Mouse (Mus musculus) hematopoietic stem cell, adult 5-6 weeks (primary cell): ENCODE measurements at regions not wholly inside any gene's neighbourhood (a gene's known extent, or its start where the extent isn't known, plus 50 kb on each side); places are given as distances from the start of the nearest gene placed in this dataset.

Source experiments
- ATAC-seq, 2 experiments: fragments of 125-278 bp in 1 of 2; replicated peaks in 1 of 2; 2 replicates each; pipeline ENCODE4 v1.8.0; 2016 to 2017; ENCODE audit warnings: inconsistent platforms in 2 of 2, mild to moderate bottlenecking in 2 of 2, moderate number of reproducible peaks in 2 of 2, low read depth in 1 of 2, moderate TSS enrichment in 1 of 2; ENCODE audit not compliant: low FRiP score in 2 of 2, poor library complexity in 2 of 2, severe bottlenecking in 2 of 2, insufficient read depth in 1 of 2, low TSS enrichment in 1 of 2

- no peak for ATAC-seq
Observed at GRCm38 (mm10) chr7:136083005-136083404, 366.8 kb upstream of the Mki67 start.

GRCm38 (mm10) chr7:136083571-136084342 is 367.6 kb upstream of the Mki67 start:
- no peak for ATAC-seq

GRCm38 (mm10) chr7:136088785-136089184 is 372.6 kb upstream of the Mki67 start:
- no peak for ATAC-seq

DNA sequence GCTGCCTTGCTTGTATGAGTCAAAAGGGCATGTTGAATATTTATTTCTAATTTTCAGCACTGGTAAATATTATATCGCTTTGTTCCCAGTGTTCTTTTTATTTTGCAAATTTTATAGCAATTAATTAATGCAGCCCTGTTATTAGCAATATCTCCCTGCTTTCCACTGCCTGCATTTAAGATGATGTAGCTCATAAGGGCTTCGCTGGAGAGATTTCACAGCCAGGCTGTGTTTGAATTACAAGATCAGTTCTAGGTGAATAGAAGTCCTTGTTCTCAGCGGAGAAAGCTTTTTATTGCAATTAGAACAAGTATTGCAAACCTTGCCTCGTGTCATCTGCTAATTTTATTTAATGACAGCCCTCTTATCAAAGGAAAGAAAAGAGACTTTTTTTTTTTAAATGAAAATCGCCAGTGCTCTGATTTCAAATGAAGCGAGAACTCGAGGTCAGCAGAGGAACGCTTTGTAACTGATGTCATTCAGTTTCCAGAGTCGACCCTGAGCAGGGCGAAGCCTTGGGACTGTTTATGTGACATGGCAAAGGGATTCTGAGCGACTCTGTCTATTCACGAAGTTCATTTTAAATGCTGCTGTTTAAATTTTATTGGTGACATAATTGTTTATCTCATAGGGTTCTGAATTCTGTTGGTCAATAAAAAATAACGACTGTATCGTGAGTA is 378.7 kb upstream of the Mki67 start:
- ATAC-seq: no peak

DNA sequence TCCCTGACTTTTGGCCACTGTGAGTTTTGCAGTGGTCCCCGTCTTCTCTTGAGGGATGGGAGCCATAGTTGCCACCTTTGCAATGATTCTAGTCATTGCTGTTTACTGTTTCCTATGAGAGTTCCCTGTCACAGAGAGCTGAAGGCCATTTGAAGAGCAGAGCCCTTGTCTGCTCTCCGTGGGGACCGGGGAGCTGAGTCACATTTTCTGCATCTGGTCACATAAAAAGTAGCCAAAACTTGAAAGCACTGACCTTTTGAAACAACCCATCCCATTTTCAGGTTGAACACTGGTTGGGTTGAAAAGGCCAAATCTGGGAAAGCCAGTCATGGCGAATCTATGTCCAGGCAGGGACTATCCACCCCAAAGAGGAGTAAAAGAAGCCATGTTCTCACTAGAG is 387.9 kb upstream of the Mki67 start:
- no peak for ATAC-seq

GRCm38 (mm10) chr7:136112163-136112562 is 396.0 kb upstream of the Mki67 start:
- no peak for ATAC-seq

- ATAC-seq: no peak
Observed at GRCm38 (mm10) chr7:136120930-136121329, 404.8 kb upstream of the Mki67 start.

GRCm38 (mm10) chr7:136121406-136121805 is 405.2 kb upstream of the Mki67 start:
- ATAC-seq: no peak

GRCm38 (mm10) chr7:136124786-136125185 is 408.6 kb upstream of the Mki67 start:
- ATAC-seq: no peak

- ATAC-seq: no peak
Observed at GRCm38 (mm10) chr7:136126393-136126792, 410.2 kb upstream of the Mki67 start.

DNA sequence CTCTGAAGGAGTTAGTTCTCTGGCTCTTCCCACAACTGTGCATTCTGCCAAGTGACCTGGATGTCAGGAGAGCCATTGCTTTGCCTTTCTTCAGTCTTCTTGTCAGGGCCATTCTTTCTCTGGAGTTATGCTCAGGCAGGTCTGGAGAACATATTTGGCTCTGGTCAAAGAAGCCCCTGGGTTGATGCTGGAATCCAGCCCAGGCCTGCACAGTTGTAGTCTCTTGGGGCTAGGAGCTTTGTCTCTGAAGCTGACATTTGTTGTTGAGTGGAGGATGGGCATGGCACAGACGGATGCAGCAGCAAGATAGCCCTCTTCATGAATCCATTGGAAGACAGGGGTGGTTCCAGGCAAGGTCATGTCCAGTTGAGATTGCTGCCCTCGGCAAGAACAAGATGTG is 411.4 kb upstream of the Mki67 start:
- ATAC-seq: no peak

DNA sequence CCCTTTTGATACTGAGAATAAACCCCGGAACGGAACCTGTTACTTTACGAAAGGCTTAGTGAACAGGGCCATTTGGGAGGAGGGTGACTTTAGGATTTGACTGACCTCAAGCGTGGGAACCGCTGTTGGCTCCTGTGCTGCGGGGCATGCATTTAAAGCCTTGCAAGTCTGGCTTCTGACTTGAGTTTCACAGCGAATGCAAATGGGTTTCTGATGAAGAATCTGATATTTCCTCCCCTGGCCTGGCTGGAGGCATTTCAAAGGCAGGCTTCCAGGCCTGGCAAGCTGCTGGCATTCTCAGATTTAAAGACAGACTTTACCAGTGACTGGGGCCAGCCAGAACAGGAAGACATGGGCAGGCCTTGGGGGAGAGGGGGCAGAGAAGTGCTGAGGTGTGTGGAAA is 413.6 kb upstream of the Mki67 start:
- ATAC-seq: no peak

DNA sequence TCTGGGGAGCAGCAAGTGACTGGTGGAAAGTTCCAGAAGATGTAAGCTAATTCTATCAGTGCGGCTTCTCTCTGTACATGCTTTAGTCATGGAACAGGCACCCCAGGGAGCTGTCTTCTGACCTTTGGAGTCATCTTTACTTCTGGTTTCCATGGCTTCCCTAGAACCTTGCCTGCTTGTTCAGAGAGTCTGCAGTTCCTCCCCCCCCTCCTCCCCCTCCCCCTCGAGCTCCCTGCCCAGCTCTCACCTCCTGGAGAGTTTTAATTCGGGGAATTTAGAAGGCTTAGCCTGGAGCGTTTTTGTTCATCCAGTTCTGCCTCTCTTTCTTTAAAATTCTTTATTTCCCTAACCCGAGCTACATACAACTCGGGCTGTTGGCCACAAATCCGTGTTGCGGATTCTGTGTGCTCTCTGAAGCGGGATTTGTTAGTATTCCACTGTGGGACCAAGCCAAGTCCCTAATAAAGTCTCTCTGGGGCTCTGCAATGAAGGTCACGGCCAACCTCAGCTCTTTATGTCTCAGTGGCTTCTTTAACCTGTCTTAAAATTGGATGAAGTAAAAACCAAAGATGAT is 414.6 kb upstream of the Mki67 start:
- no peak for ATAC-seq

DNA sequence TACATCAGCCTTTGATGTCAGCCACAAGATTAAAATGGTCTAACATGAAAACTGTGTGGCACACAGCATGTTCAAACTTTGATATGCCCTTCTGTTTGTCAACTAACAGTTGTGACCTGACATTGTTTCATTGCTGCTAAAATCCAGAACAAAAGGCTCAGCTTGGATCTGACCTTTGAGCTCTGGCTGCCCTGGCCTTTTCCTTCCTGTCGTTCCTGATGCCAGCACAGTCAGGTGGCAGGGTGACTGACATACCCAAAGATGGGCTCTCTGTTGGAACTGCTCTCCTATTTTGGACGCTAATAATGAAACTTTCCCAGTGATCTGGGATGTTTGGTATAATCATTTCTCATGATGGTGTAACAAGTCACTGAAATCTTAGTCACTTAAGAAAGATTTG is 416.8 kb upstream of the Mki67 start:
- ATAC-seq: no peak

GRCm38 (mm10) chr7:136136666-136137065 is 420.5 kb upstream of the Mki67 start:
- no peak for ATAC-seq

DNA sequence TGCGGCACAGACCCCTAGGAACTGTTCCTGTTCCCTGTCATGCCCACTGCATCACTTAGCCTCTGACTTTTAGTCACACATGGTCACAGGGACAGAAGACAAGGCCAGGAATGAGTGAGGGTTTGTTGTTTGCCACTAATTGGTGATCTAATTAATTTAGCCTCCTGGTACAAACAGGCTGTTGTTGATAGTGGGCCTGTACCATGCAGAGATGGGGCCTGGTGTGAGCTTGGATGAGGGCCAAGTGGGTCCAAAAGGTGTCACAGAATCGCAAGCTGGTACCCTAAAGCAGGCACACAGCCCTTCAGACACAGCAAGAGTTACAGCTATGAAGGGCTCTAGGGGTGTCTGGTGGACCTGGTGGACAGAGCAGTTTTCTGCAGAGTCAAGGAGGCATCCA is 421.2 kb upstream of the Mki67 start:
- no peak for ATAC-seq

DNA sequence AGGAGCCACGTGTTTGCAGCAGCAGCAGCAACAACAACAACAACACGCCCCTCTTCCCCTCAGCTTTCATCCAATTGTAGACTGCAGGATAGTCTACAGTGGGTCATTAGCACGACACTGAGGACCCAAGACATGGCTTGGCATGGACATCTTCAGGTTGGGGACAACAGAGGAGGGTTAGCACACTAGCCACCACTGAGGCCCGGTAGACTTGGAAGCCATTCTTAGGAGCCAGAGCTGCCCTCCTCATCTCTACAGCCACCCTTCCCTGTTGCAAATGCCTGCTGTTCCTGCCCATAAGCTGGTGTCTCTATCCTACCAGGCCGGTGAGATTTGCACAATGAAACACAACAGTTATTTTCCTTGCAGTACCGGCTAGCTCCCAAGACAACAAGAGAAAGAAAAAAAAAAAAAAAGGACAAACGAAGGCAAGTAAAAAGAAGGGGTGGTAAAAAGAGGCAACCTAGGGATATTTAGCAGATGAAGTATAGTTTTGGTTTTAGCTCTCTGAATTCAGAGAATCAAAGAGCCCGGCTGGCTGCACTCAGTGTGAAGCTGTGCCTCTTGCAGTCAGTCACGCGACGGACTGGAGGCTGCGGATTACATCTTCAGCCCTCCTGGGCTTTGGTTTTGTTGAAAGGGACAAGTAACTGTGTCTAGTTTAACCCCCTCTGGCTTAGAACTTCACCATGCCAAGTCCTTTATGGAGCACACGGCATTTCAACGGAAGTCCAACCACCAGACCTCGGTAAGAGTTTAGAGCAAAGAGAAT is 421.9 kb upstream of the Mki67 start:
- no peak for ATAC-seq

GRCm38 (mm10) chr7:136142832-136143231 is 426.7 kb upstream of the Mki67 start:
- no peak for ATAC-seq
